Mouse (Mus musculus) G1E (cell line): ENCODE measurements around the gene Etv4. TPM values are rescaled to one million over a fixed set of nuclear protein-coding genes. Genes with fewer than 3 reads are reported as not detected.

Source experiments
- ATAC-seq: 2 replicates; pipeline ENCODE4 v1.8.0; 2016; ENCODE audit warnings: mild to moderate bottlenecking; ENCODE audit not compliant: insufficient number of reproducible peaks, poor library complexity, low FRiP score, severe bottlenecking; ENCODE audit errors: extremely low read depth
- DNase-seq: peaks from one replicate; pipeline ENCODE4 v3.0.0; 2012; ENCODE audit warnings: low spot score
- H3K27me3 ChIP-seq: 2 replicates; pipeline ENCODE4 v1.6.1; 2012; ENCODE audit warnings: mild to moderate bottlenecking, low read length, inconsistent platforms; ENCODE audit not compliant: insufficient read depth
- H3K36me3 ChIP-seq: replicated peaks from 2 replicates; pipeline ENCODE3; 2012; ENCODE audit warnings: mild to moderate bottlenecking, inconsistent platforms
- H3K4me1 ChIP-seq: 2 replicates; pipeline ENCODE4 v1.6.1; 2012; ENCODE audit warnings: low read depth, low read length, inconsistent platforms, mixed read lengths; ENCODE audit not compliant: insufficient read depth
- H3K4me3 ChIP-seq: 2 replicates; pipeline ENCODE4 v1.5.1; 2012; ENCODE audit warnings: low read depth, mild to moderate bottlenecking, inconsistent platforms, low read length, moderate library complexity, mixed read lengths
- H3K9me3 ChIP-seq: replicated peaks from 2 replicates; pipeline ENCODE4 v1.6.1; 2012; ENCODE audit warnings: inconsistent platforms
- CTCF ChIP-seq: IDR thresholded peaks from 2 replicates; pipeline ENCODE4 v1.5.1; 2012; ENCODE audit warnings: low read depth, low read length, inconsistent platforms, mixed read lengths
- GATA1 ChIP-seq: IDR thresholded peaks from 2 replicates; pipeline ENCODE4 v1.6.1; 2012; ENCODE audit warnings: borderline replicate concordance, low read length, inconsistent platforms, mixed read lengths
- GATA2 ChIP-seq: IDR thresholded peaks from 2 replicates; pipeline ENCODE4 v1.6.1; 2012; ENCODE audit warnings: low read depth, low read length, inconsistent platforms, borderline replicate concordance
- POLR2AphosphoS5 ChIP-seq: IDR thresholded peaks from 2 replicates; pipeline ENCODE4 v1.6.1; 2012; ENCODE audit warnings: low read depth, low read length, inconsistent platforms; ENCODE audit not compliant: insufficient replicate concordance
- TAL1 ChIP-seq: conservative IDR thresholded peaks from 2 replicates; pipeline ENCODE4 v1.6.1; 2012; ENCODE audit warnings: low read depth, low read length, inconsistent platforms, mixed read lengths
- polyA plus RNA-seq: library from polyadenylated mRNA; stranded (reverse); fragments of >175 nt; gene quantifications from 2 replicates; pipeline ENCODE4 v1.2.3, GENCODE M21; 2012
- total RNA-seq, 2 experiments: library from RNA; stranded (forward) in 1 of 2; stranded (reverse) in 1 of 2; fragments of 200-1000 nt in 1 of 2; fragments of >200 nt in 1 of 2; fragmentation: Nextera tagmentation in 1 of 2; gene quantifications; 2 replicates each; pipeline ENCODE4 v1.2.3; 2014 to 2017

Gene Etv4
- total and polyA plus RNA-seq, 3 experiments, result 1.6 to 1.9 TPM; not detected in 1

GRCm38 (mm10) chr11:101820899-101821298 lies 35.7 kb upstream of the Etv4 start:
- ATAC-seq (no peak), DNase-seq (no peak)
- Histone ChIP-seq H3K4me3 (no peak overlapping the region), H3K36me3 (no peaks in the 10 kb centered on the region), H3K9me3 (no peaks in the 10 kb centered on the region), H3K27me3 (peaks cover 5% of the 10 kb centered on the region; the same call in 1 of the 2 replicates), H3K4me1 (no peaks in the 10 kb centered on the region)
- TF ChIP-seq GATA1 (no peak), POLR2AphosphoS5 (no peak), GATA2 (no peak)

DNA sequence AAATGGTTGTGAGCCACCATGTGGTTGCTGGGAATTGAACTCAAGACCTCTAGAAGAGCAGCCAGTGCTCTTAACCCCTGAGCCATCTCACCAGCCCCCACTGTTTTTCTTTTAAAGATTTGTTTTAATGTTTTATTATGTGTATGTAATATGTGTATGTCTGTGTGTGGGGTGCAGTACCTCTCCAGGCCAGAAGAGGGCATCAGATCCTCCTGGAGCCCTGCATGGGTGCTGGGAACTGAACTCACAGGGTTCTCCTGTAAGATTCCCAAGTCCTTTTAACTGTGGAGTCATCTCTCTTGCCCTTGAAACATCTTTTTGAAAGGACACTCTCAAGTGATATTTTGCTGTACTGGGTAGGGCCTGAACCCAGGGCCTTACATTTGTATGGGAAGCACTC lies 34.7 kb upstream of the Etv4 start:
- Histone ChIP-seq H3K4me3 (no peak overlapping the region), H3K36me3 (no peaks in the 10 kb centered on the region), H3K4me1 (no peaks in the 10 kb centered on the region), H3K27me3 (peaks cover 5% of the 10 kb centered on the region; the same call in 1 of the 2 replicates), H3K9me3 (no peaks in the 10 kb centered on the region)
- ATAC-seq (no peak), DNase-seq (no peak)
- TF ChIP-seq GATA2, result no peak
- TF ChIP-seq TAL1, result no peak
- TF ChIP-seq CTCF, result no peak
- no peak for TF ChIP-seq POLR2AphosphoS5
- no peak for TF ChIP-seq GATA1

DNA sequence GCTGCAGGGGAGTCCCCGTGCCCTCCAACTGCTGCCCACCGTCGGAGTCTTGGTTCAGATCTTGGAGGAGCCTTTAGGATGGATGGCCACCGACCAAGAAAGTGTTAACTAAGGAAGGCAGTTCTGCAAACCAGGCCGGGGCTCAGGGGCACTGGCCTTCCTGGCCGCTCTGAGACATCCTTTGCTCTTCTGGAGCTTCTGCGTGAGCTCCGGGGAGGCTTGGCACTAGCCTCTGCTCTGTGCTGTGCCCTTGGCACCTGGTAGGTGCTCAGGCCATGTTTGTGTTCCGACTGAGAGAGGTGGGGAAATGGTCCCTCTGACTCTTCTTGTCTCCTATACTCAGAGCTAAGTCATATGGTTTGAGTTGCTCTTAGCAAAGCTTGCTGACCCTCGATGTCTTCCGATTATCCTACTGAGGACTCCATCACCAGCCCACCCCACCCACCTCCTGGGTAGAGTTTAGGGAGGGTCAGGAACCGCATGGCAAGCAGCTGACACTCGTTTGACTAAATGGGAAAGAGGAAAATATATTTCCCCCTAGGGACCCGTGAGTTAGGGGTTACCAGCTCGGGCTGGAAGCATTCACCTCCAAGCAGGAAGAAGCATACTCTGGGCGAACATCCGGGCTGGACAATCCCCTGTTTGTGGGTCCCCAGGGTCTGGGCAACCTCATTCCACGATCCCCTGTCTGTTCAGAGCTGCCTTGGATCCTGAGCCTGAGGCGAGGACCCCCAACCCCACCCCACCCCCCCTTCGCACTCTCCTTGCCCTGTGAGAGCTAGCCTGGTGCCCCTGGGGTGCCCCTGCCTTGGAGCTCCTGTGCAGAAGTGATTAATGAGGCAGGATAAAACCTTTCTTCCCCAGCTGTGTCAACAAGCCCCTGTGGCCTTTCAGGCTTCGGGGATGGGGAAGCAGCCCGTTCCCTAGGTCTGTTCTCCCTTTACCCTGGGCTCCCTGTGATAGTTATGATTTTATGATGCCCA lies 30.2 kb upstream of the Etv4 start:
- no peaks in the 10 kb centered on the region for H3K9me3 ChIP-seq
- ATAC-seq (no peak), DNase-seq (no peak)
- no peak for TF ChIP-seq GATA2
- no peak for TF ChIP-seq TAL1
- TF ChIP-seq CTCF, result no peak
- no peak for TF ChIP-seq POLR2AphosphoS5
- no peak for TF ChIP-seq GATA1
- H3K27me3 ChIP-seq, result peaks cover 7% of the 10 kb centered on the region
- H3K4me3 ChIP-seq, result no peak overlapping the region
- H3K36me3 ChIP-seq, result no peaks in the 10 kb centered on the region
- H3K4me1 ChIP-seq, result no peaks in the 10 kb centered on the region

GRCm38 (mm10) chr11:101814375-101815102 lies 29.4 kb upstream of the Etv4 start:
- TF ChIP-seq GATA2 (no peak), CTCF (peak; percentile 79)

DNA sequence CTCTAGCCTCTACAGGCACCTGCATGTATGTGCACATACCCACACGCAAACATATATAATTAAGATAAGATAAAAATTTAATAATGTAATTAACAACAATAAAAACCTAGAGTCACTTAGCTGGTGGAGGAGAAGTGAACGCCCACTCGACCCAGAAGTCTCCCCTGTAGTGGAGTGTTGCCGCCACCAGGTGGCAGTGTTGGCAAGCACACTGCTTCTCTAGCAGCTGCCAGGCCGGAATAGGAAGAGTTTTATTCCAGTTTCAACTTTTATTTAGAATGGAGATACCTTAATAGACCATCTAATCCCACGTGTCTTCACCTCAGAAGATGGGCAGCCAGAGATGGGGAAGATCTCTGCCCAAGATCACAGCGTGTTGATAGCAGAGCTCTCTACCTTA lies 28.1 kb upstream of the Etv4 start:
- no peaks in the 10 kb centered on the region for H3K9me3 ChIP-seq
- peaks cover 12% of the 10 kb centered on the region for H3K27me3 ChIP-seq
- peak; percentile 69 for TF ChIP-seq CTCF
- no peak for TF ChIP-seq TAL1
- no peak overlapping the region for H3K4me3 ChIP-seq
- H3K36me3 ChIP-seq, result no peaks in the 10 kb centered on the region
- ATAC-seq (no peak), DNase-seq (peak; percentile 72)
- H3K4me1 ChIP-seq, result no peaks in the 10 kb centered on the region

More at GRCm38 (mm10) chr11:101814375-101815102, 29.4 kb upstream of the Etv4 start:
- Histone ChIP-seq H3K36me3 (no peaks in the 10 kb centered on the region), H3K4me3 (no peak overlapping the region), H3K9me3 (no peaks in the 10 kb centered on the region), H3K4me1 (no peaks in the 10 kb centered on the region), H3K27me3 (peaks cover 10% of the 10 kb centered on the region)
- peak; percentile 59 for DNase-seq
- ATAC-seq, result no peak

DNA sequence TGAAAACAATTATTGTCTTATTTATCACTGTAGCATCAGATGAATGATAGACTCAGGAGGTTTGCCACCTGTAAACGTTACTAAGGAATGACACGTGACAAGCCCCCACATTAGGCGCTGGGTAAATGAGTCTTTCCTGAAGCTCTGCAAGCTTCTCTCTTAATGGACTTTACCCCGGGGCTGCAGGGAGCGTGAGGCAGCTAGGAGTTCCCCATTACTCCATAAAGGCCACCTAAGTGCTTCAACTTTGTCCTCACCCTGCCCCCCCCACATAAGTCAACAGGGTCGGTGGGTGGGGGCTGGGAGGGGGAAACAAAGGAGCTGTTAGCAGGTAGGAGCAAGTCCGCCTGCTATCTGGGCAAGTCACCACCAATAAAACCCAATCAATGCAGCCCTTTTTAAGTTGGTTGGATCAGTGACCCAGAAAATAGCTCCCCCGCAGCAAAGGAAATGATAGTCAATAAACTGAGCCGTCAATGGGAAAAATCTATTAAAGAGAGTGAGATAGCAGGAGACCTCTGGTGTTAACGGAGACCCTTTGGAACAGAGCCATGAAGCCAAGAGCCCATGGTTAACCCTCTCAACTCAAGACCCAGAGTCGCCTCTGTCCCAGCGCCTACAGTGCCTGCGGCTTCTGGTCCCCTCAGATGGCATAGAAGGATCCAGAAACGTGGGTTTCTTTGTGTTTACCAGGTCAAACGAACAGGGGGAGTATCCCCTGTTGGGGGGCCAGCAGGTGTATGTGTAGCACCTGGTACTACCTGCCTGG lies 24.1 kb upstream of the Etv4 start:
- Histone ChIP-seq H3K27me3 (peaks cover 17% of the 10 kb centered on the region), H3K36me3 (no peaks in the 10 kb centered on the region), H3K4me3 (no peak overlapping the region), H3K9me3 (no peaks in the 10 kb centered on the region), H3K4me1 (no peaks in the 10 kb centered on the region)
- DNase-seq (no peak), ATAC-seq (no peak)
- TF ChIP-seq POLR2AphosphoS5, result no peak
- no peak for TF ChIP-seq CTCF
- TF ChIP-seq TAL1, result no peak
- TF ChIP-seq GATA2, result no peak
- no peak for TF ChIP-seq GATA1
